Mouse (Mus musculus) thymus, postnatal 10 days (tissue): ENCODE measurements around the gene Nrcam.

Experiments used
- DNase-seq, 2 experiments: peaks; one replicate each; pipeline ENCODE4 v3.0.0; 2021; ENCODE audit warnings: low spot score in 2 of 2

Gene Nrcam

DNA sequence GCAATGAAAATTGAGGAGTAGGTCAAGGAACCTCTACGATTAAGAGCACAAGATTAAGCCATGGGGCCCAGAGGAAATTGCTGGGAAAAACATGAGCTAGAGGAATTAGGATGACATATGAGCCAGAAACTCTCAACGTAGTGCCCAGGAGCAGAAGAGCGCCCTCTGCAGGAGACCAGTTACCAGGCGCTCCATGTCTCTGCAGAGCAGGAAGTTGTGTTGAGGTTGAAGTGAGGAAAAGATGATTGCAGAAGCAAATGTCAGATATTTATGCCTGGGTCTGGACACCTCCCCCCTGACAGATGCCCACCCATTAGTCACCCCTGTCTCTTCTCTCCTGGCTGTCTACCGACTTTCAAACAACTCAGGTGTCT lies 274.3 kb downstream of the Nrcam start:
- DNase-seq = no peak

DNA sequence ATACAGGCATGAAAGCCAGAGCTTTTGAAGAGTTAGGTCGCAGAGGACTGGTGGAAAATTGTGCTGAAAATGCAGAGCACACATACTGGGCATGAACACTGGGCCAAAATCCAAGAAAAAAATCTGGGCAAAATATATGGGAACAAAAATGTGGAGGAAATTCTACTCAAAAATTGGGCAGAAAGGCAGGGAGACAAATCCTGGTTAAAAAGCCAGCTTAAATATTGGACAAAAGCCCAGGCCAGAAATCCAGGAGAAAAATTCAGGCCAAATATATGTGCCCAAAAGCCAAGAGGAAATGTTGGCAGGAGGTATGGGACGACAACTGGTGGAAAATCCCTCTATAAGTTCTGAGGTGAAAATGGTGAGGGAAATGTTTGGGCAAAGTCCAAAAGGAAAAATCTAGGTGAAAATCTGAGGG lies 288.3 kb downstream of the Nrcam start:
- no peak for DNase-seq

DNA sequence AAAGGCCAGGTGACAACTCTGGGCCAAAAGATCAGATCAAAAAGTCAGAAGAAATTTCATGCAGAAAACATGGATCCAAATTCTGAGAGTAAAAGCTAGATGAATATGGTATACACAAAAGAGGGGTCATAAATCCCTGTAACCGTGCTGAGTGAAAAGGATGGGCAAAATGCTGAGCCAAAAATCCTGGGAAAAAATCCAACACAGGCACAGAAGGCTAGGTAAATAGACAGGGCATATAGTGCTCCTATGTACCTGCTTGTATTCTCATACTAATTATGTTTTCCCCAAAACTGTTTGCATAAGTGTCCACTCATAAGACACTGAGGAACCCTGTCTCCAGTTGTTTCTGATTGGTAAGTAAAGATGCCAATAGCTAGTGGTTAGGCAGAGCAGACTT lies 288.8 kb downstream of the Nrcam start:
- no peak for DNase-seq

DNA sequence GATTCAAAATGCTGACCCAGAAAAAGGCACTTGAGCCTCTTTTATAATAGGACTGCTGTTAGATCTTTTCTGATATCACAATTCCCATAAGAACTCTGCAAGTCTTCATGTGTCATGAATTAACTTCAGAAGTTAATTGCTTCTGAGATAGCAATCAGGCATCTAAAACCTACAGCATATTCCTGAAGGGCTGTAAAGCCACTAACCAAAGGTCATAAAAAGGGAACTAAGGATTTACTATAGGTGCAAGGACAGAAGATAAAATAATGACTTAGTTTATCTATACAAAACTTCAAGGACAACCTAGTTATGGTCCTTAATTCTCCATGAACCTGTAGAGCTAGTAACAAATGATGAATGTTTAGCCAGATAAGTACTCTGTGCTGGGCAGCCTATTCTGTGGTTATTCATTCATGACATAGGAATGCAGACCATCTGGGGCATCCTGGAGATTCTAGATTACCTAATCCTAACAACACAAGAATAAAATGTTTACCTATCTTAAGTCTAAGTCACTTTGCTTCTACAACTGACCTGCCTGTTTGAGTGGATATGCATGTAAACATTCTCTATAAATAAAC lies 310.7 kb downstream of the Nrcam start:
- no peak for DNase-seq

DNA sequence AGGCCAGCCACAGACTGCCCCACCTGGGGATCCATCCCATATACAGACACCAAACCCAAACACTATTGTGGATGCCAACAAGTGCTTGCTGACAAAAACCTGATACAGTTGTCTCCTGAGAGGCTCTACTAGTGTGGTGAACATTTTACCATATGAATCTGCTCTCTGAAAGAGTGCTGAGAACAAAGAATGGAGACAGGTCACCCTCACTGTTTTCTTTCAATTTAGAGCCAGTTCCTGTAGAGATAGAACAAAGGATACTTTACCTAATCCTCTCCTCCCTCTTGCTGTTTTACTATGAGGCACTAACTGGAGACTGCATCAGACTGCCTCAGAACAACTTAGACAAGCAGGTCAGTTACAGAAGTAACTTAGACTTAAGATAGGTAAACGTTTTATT lies 311.9 kb downstream of the Nrcam start:
- no peak for DNase-seq
